Mouse (Mus musculus) adrenal gland, adult 8-10 months (tissue): ENCODE data around the gene Gm10377. TPM values are rescaled to one million over a fixed set of nuclear protein-coding genes. Genes with fewer than 3 reads are reported as not detected.
"Not testable (repeated sequence)": the region's sequence is repeated elsewhere in the genome, so short reads cannot be mapped to it uniquely, and the experiment has no call there.

Source experiments
- DNase-seq: peaks from one replicate; pipeline ENCODE4 v3.0.0; 2022
- total RNA-seq, 4 experiments: library from RNA; stranded (reverse); gene quantifications; 2 replicates each; pipeline ENCODE4 v1.2.4; 2022

The Gm10377 gene
- total RNA-seq: not detected

DNA sequence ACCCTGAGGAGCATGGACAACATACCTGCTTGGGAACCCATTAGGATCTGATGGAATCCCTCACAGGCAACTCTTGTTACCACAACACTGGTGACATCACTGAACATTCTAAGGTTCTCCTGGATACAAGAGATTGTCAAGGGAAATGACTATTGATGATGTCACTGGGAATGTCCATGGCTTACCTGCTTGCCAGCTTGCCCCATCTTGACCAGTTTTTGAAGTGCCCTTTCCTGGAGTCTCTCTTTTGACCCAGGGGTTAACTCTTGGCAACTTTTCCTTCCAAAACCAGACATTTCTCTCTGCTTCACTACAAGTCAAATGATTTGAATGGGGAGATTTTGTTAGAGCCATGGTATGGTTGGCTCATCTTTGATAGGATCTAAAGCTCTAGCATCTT is at the start of gene Gm10377:
Gene Gm10377, minus strand, starts transcription at position 101 of the 400 bp plus-strand sequence.
- DNase-seq: not testable (repeated sequence)

DNA sequence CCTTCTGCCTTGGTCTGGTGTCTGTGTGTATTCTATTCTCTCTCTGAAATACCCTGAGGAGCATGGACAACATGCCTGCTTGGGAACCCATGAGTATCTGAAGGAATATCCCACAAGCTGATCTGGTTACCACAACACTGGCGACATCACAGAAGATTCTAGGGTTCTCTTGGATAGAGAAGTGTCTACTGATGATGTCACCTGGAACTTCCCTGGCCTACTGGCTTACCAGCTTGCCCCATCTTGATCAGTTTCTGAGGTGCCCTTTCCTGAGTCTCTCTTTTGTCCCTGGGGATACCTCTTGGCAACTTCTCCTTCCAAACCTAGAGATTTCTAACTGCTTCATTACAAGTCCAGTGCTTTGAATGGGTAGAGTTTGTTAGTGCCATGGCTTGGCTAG is 29.1 kb downstream of the Gm10377 start, which contains the start of gene Gm3015:
Gene Gm3015, minus strand, starts transcription at position 101 of the 400 bp plus-strand sequence.
- DNase-seq: not testable (repeated sequence)

Other genes starting within 250 kb of the Gm10377 start
- not detected for gene Gm17124, start 198.1 kb downstream of the Gm10377 start, total RNA-seq
- not detected for gene Gm3633, start 156.1 kb downstream of the Gm10377 start, total RNA-seq
- gene Gm10378, start 142.0 kb downstream of the Gm10377 start, total RNA-seq: not detected
- not detected for gene Gm3015, start 29.2 kb downstream of the Gm10377 start, total RNA-seq
- not detected for gene Gm21977, start 55.5 kb upstream of the Gm10377 start, total RNA-seq
- not detected for gene Gm8082, start 195.6 kb upstream of the Gm10377 start, total RNA-seq
- gene Gm10376, start 217.6 kb upstream of the Gm10377 start, total RNA-seq: not detected